Mouse (Mus musculus) gastrocnemius, adult 2 months (tissue): Measurements from ENCODE around the gene Gcm1. TPM values are rescaled to one million over a fixed set of nuclear protein-coding genes. Genes with fewer than 3 reads are reported as not detected.
"Not testable (repeated sequence)": the region's sequence is repeated elsewhere in the genome, so short reads cannot be mapped to it uniquely, and the experiment has no call there.

ENCODE experiments used
- DNase-seq: peaks from one replicate; pipeline ENCODE4 v3.0.0; 2022
- H3K27ac ChIP-seq: fragments of 200-600 bp; 2 replicates; pipeline ENCODE4 v1.8.1; 2022; ENCODE audit warnings: mild to moderate bottlenecking
- H3K4me3 ChIP-seq: fragments of 200-600 bp; 2 replicates; pipeline ENCODE4 v1.8.1; 2022; ENCODE audit warnings: mild to moderate bottlenecking, moderate library complexity
- CTCF ChIP-seq: fragments of 200-600 bp; IDR thresholded peaks from 2 replicates; pipeline ENCODE4 v1.8.1; 2022; ENCODE audit warnings: antibody characterized with exemption, mild to moderate bottlenecking, moderate library complexity
- intact Hi-C: fragments of 180-260 bp; cut with DNase I; formaldehyde crosslinking; loops from one replicate; pipeline ENCODE4 v1.15.1; 2025
- total RNA-seq, 2 experiments: library from RNA; stranded (reverse); gene quantifications; 2 replicates each; pipeline ENCODE4 v1.2.3; 2021

Gcm1 gene
- total RNA-seq, 2 experiments from 2014 or later = not detected

DNA sequence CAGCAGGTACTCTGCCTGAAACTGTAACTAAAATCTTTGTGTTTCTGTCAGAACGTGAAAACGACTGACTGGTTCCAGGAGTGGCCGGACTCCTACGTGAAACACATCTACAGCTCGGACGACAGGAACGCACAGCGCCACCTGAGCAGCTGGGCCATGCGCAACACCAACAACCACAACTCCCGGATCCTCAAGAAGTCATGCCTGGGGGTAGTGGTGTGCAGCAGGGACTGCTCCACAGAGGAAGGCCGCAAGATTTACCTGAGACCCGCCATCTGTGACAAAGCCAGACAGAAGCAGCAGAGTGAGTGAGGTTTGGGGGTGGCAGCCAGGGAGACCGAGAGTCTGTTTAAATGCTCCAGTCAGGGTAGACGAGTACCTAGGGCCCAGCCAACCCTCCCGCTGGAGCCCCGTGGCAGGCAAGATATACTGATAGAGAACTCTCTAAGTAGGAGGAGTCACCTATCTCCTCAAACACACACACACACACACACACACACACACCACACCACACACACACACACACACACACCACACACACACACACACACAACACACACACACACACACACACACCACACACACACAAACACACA lies 7.9 kb downstream of the Gcm1 start:
- intact Hi-C loops = no loop called here
- no peak overlapping the region for H3K27ac ChIP-seq
- no peak for DNase-seq
- TF ChIP-seq CTCF = no peak
- no peak overlapping the region for H3K4me3 ChIP-seq

DNA sequence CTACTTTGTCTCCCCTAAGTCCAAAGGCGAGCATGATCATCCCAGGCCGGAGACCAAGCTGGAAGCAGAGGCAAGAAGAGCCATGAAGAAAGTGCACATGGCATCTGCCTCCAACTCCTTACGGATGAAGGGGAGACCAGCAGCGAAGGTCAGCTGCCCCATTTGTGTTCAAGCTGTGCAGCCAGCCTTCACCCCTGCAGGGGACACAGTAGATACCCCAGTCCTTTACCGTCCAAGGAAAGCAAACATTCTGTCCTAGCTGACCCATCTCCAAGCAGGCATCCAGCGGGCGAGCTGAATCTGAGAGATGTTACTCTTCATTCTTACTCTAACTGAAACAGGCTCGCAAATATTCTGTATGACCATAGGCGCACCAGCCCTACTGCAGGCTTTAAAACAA lies 10.7 kb downstream of the Gcm1 start:
- intact Hi-C loops = no loop called here
- DNase-seq = no peak
- no peak for TF ChIP-seq CTCF
- H3K27ac ChIP-seq = no peak overlapping the region
- no peak overlapping the region for H3K4me3 ChIP-seq

DNA sequence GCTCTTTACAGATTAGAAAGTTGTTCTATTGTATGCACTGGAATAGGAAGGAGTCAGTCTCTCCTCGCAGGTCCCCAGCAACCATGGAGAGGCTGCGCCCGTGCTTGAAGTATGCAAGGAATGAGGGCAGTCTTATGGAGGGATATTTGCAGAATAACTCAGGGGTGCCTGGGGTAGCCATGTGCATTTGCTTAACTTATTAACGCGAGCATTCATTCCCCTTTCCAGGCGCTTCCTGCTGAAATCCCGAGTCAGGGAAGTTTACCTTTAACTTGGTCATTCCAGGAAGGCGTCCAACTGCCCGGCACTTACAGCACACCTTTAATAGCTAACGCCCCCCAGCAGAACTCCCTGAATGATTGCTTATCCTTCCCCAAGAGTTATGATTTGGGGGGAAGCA lies 12.4 kb downstream of the Gcm1 start:
- intact Hi-C loops = no loop called here
- DNase-seq = no peak
- H3K4me3 ChIP-seq = no peak overlapping the region
- no peak for TF ChIP-seq CTCF
- no peak overlapping the region for H3K27ac ChIP-seq

DNA sequence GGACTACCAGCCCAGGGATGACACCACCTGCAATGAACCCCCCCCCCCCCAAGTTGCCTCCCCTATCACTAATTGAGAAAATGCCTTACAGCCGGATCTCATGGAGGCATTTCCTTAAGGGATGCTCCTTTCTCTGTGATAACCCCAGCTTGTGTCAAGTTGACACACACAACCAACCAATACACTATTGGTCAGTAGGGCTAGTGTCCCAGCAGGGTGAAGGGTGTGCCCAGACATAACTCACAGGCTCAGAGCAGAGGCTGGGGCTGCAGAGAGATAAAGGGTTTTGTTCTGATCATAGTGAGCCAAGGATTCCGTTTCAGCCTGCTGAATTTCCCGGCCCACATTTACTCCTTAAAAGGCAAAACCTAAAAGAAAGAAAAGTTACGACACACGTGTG lies 18.8 kb downstream of the Gcm1 start:
- DNase-seq = no peak
- no peak for TF ChIP-seq CTCF
- Histone ChIP-seq H3K4me3 (no peak overlapping the region), H3K27ac (no peak overlapping the region)
- intact Hi-C loops = no loop called here

DNA sequence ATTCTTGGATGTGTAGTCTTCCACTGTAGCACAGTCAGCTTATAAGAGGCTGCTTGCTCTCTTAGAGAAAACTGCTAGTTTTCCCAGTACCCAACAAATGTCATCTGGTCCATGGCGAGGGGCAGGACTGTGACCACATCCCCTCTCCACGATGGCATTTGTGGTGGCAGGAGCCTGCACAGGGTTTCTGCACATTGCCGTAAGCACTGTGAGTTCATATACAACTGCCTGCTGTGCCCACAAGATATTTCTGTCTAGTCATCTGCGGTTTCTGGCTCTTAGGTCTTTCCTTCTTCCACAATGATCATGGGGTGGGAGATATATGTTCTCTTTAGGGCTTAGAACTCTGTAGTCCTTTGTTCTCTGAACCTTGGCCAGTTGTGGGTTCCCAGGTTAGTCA lies 19.9 kb downstream of the Gcm1 start:
- no peak for TF ChIP-seq CTCF
- DNase-seq = no peak
- intact Hi-C loops = no loop called here
- no peak overlapping the region for H3K27ac ChIP-seq
- H3K4me3 ChIP-seq = no peak overlapping the region

DNA sequence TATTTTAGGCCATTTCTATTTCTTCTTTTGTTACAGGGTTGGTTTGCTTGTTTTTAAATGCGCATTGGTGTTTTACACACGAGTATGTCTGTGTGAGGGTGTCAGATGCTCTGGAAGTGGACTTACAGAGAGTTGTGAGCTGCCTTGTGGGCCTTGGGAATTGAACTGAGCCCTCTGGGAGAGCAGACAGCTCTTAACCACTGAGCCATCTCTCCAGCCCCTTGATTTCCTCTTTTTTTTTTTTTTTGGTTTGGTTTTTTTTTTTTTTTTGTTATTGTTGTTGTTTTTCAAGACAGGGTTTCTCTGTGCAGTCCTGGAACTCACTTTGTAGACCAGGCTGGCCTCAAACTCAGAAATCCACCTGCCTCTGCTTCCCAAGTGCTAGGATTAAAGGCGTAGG lies 21.6 kb downstream of the Gcm1 start:
- H3K27ac ChIP-seq, DNase-seq, intact Hi-C loops, H3K4me3 ChIP-seq: not testable (repeated sequence)

DNA sequence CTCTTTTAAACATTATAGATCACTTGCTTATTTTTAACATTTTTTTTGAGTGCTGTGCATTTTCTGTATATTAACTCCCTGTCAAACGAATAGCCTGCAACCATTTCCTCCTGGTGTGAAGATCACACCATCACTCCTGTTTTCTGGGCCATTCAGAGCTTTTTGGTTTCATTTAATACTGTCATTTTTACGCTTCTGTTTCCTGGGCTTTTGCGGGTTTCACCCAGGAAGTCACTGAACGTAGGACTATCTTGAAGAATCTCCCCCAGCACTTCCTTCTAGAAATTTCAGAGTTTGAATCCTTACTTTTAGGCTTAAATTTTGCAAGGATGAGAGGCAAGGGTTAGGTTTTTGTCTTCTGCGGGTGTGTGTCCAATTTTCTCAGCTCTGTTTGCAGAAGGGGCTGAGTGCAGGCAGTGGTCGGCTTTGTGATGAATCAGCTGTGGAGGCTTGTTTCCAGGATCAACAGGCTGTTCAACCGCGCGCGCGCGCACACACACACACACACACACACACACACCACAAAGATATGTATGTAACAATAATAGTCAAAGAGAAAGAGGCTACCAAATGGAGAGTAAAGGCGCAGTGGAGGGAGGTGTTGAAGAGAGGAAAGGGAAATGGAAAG lies 22.1 kb downstream of the Gcm1 start:
- DNase-seq = no peak
- Histone ChIP-seq H3K27ac (no peak overlapping the region), H3K4me3 (no peak overlapping the region)
- intact Hi-C loops = no loop called here
- no peak for TF ChIP-seq CTCF

DNA sequence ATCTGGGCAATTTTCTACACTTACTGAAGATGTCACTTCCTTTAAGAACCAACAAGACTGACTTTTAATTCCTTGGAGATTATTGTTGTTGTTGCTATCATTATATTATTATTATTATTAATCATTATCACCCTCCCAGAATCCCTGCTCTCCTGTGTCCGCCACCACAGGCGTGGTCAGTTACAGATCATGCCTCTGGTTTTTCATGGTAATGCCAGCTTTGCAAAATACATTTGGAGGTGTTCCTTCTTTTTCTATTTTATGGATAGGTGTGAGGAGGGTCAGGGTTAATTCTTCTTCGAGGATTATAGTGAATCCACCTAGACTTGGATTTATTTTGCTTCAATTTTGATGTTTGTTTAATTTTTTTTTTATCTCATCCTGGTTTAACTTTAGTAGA lies 23.5 kb downstream of the Gcm1 start:
- DNase-seq = no peak
- Histone ChIP-seq H3K27ac (no peak overlapping the region), H3K4me3 (no peak overlapping the region)
- TF ChIP-seq CTCF = no peak
- intact Hi-C loops = no loop called here

DNA sequence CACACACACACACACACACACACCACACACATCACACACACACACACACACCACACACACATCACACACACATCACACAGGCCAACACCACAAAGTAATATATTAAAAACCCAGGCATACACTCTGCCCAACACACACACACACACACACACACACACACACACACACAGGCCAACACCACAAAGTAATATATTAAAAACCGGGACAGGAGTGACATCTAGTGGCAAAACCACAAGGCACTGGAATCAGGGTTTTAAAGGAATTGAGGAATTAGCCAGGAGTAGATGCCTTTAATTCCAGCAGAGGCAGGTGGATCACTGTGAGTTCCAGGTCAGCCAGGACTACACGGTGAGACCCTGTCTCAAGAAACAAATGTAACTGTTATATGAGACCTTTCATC lies 26.5 kb downstream of the Gcm1 start:
- intact Hi-C loops = no loop called here
- DNase-seq = no peak
- H3K4me3 ChIP-seq = no peak overlapping the region
- H3K27ac ChIP-seq = no peak overlapping the region
- peak; percentile 28; the same call in 1 of the 2 replicates for TF ChIP-seq CTCF

DNA sequence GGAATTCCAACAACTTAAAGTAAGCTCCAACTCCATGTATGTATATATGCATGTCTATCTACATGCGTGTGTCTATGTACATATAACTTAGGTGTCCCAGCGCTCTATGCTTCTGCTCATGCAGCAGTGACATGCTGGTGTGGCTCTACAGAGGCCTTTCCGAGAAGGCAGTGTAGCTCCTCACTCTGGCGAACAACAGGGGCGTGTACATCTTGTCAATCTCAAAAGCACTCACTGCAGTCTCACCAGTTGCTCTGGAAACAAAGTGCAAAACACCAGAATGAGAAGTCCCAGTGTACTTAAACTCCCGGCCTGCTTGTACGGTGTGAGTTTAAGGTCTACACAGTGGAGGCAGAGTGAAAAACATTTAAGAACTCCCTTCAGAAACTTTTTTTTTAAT lies 30.1 kb downstream of the Gcm1 start:
- DNase-seq = no peak
- Histone ChIP-seq H3K27ac (no peak overlapping the region), H3K4me3 (no peak overlapping the region)
- TF ChIP-seq CTCF = no peak
- intact Hi-C loops = no loop called here

DNA sequence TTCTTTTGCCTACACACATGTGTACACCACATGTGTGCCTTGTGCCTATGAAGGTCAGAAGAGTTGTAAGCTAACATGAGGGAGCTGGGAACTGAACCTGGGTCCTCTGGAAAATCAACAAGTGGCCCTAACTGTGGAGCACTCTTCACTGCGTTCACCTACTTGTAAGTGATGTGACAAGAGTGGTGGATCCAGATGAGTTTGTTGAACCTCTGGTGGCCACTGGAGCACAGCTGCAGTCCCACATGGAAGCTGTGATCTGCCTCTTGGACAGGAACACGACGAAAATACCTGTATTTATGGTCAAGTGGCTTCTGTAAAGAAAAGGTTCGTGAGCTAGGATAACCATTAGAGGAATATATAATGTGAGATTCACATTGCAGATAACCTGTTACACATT lies 32.6 kb downstream of the Gcm1 start:
- no peak for TF ChIP-seq CTCF
- intact Hi-C loops = no loop called here

DNA sequence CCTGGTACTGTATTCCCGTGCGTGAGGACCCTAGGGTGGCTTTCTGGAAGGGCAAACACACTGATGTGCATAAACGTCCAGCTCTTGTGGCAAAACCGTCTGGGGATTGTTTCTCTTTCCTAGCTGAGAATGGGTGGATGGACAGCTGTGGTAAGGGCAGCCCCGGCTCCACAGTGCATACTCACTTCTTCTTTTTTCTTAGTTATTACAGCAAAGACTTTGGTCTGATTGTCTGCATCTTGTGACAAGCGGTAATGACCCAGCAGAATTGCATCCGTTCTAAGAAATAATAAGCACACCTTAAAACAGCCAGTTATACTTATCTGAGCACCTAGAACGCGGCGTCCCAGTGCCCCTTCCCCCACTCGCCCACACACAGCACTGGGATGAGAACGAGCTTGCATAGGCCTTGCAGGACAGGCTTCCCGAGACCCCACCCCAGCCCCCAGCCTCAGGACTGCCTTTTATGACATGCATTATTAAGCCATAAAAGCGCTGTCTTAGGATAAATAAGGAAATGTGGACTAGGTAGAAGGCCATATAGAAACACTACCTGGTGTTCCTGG lies 34.1 kb downstream of the Gcm1 start:
- intact Hi-C loops = no loop called here
- TF ChIP-seq CTCF = no peak
- no peak overlapping the region for H3K27ac ChIP-seq
- no peak overlapping the region for H3K4me3 ChIP-seq
- no peak for DNase-seq

More for the DNA sequence above, 32.6 kb downstream of the Gcm1 start:
- DNase-seq = no peak
- Histone ChIP-seq H3K27ac (no peak overlapping the region), H3K4me3 (no peak overlapping the region)

DNA sequence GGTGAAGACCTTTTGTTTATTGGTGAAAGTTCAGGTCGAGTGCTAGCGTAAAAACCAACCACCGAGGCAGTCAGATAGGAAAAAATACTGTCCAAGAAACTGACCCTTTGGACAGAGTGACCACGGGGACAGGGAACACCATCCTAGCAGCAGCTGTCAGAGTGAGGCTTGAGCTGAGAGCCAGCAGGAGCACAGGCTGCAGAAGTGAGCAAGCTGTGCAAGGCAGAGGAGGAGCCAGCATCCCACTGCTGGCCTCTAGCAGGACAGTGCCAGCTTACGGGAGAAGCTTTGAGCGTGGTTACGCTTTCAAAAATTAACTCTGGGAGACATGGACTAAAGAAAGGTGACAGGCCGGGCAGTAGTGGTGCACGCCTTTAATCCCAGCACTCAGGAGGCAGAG lies 36.0 kb downstream of the Gcm1 start:
- no peak overlapping the region for H3K27ac ChIP-seq
- intact Hi-C loops = no loop called here
- no peak for TF ChIP-seq CTCF
- H3K4me3 ChIP-seq = no peak overlapping the region
- DNase-seq = peak; percentile 41

DNA sequence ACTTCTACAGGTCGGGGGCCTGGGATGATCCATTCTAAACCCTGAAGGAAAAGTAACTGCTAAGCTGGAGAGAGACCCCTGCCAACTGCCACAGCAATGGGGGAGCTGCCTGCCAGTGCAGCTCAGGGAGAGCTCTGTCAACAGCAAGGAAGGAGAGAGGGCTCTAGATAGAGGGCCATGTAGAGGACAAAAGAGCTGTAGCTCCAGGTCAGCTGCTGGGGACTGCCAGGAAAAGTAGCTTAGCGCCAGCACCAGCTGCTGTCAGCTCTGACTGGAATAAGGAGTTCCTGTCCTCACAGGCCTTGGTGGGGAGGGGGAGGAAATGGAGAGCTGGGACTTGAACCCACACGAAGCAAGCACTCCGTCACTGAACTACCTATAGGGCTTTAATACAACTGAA lies 36.8 kb downstream of the Gcm1 start:
- TF ChIP-seq CTCF = no peak

More for the DNA sequence above, 36.8 kb downstream of the Gcm1 start:
- Histone ChIP-seq H3K4me3 (no peak overlapping the region), H3K27ac (peak overlapping the region; percentile 64)
- intact Hi-C loops = no loop called here
- DNase-seq = no peak
